In genomic region chr5:120492437-120492836, GRCm38 (mm10) we compare ENCODE assay signal across 9 mouse cellular contexts. TPM values are rescaled to one million over a fixed set of nuclear protein-coding genes. Genes with fewer than 3 reads are reported as not detected.
DNase-seq lines count a peak whose midpoint lies in the region; ATAC-seq lines count a peak whose summit lies in the region.
"Had no signal": no experiment of that assay in that cellular context is flagged by ENCODE, and none has a peak within 500 bp of the region (broad histone marks: within the 10 kb centered on the region; RNA-seq: fewer than 3 reads in every experiment).

No protein-coding gene starts in this region.

- peak; percentile 62 for DNase-seq in hindbrain, embryonic 11.5 days (ENCODE audit: low spot score)
- DNase-seq in neural tube, embryonic 10.5 days (ENCODE audit: extremely low spot score, low spot score) = peak; percentile 53
- DNase-seq in embryo, embryonic 9.5 days (ENCODE audit: extremely low spot score) = peak; percentile 54
- DNase-seq in testis, postnatal 10 days (ENCODE audit: low spot score) = peak; percentile 94

- WGBS in hindbrain, embryonic 11.5 days = 60% methylated on average over 11 of the region's 11 CpGs
- 61% methylated on average over 11 of the region's 11 CpGs for WGBS in hindbrain, embryonic 16.5 days
- WGBS in neural tube, embryonic 15.5 days = 61% methylated on average over 11 of the region's 11 CpGs

- H3K36me3 ChIP-seq in hindbrain, embryonic 11.5 days (ENCODE audit: control insufficient read depth, insufficient read depth, low read length) = no peaks in the 10 kb centered on the region
- peaks cover 3% of the 10 kb centered on the region; the same call in 1 of the 2 replicates for H3K36me3 ChIP-seq in hindbrain, embryonic 16.5 days (ENCODE audit: control insufficient read depth, insufficient read depth, low read length)
- peaks cover 26% of the 10 kb centered on the region for H3K36me3 ChIP-seq in neural tube, embryonic 15.5 days

- no peaks in the 10 kb centered on the region for H3K9me3 ChIP-seq in hindbrain, embryonic 11.5 days (ENCODE audit: control insufficient read depth, low read length)
- no peaks in the 10 kb centered on the region for H3K9me3 ChIP-seq in hindbrain, embryonic 16.5 days (ENCODE audit: control insufficient read depth, low read length)
- no peaks in the 10 kb centered on the region for H3K9me3 ChIP-seq in neural tube, embryonic 15.5 days (replicated peaks)
- H3K9me3 ChIP-seq: stomach, embryonic 15.5 days had no signal

- no peaks in the 10 kb centered on the region for H3K27me3 ChIP-seq in hindbrain, embryonic 11.5 days (ENCODE audit: control insufficient read depth, insufficient read depth, low read length)
- no peaks in the 10 kb centered on the region for H3K27me3 ChIP-seq in hindbrain, embryonic 16.5 days (replicated peaks; ENCODE audit: control insufficient read depth, insufficient read depth, low read length)
- no peaks in the 10 kb centered on the region for H3K27me3 ChIP-seq in neural tube, embryonic 15.5 days (replicated peaks)
- H3K27me3 ChIP-seq: stomach, embryonic 15.5 days had no signal

- H3K4me1 ChIP-seq in hindbrain, embryonic 11.5 days (replicated peaks; ENCODE audit: control insufficient read depth, insufficient read depth, low read length) = no peaks in the 10 kb centered on the region
- no peaks in the 10 kb centered on the region; the same call in 1 of the 2 replicates for H3K4me1 ChIP-seq in hindbrain, embryonic 16.5 days (ENCODE audit: control insufficient read depth, insufficient read depth, low read depth, low read length)
- H3K4me1 ChIP-seq in neural tube, embryonic 15.5 days = 0 out of 2 replicates have a peak, but pooled peaks cover 3% of the 10 kb centered on the region
- H3K4me1 ChIP-seq: stomach, embryonic 15.5 days had no signal

- no peak for ATAC-seq in hindbrain, embryonic 11.5 days (ENCODE audit: low FRiP score)
- no peak for ATAC-seq in hindbrain, embryonic 16.5 days
- no peak for ATAC-seq in neural tube, embryonic 15.5 days (ENCODE audit: low FRiP score)
- ATAC-seq in inflammation-experienced regulatory T-cells, adult 6 months = no peak

- H3K27ac ChIP-seq in hindbrain, embryonic 11.5 days (ENCODE audit: low read depth, low read length) = no peak overlapping the region
- H3K27ac ChIP-seq in hindbrain, embryonic 16.5 days (ENCODE audit: low read depth, low read length) = no peak overlapping the region
- H3K27ac ChIP-seq in neural tube, embryonic 15.5 days (replicated peaks) = no peak overlapping the region
- H3K27ac ChIP-seq: stomach, embryonic 15.5 days had no signal

- H3K4me2 ChIP-seq in hindbrain, embryonic 11.5 days (replicated peaks; ENCODE audit: low read depth, low read length) = no peak overlapping the region
- H3K4me2 ChIP-seq in hindbrain, embryonic 16.5 days (ENCODE audit: low read length) = no peak overlapping the region
- no peak overlapping the region for H3K4me2 ChIP-seq in neural tube, embryonic 15.5 days
- H3K4me2 ChIP-seq: stomach, embryonic 15.5 days had no signal

- no peak overlapping the region for H3K9ac ChIP-seq in hindbrain, embryonic 11.5 days (ENCODE audit: low read depth, low read length)
- H3K9ac ChIP-seq in hindbrain, embryonic 16.5 days (ENCODE audit: low read depth, low read length) = no peak overlapping the region
- H3K9ac ChIP-seq in neural tube, embryonic 15.5 days (replicated peaks) = no peak overlapping the region
- H3K9ac ChIP-seq: stomach, embryonic 15.5 days had no signal

- no peak overlapping the region for H3K4me3 ChIP-seq in hindbrain, embryonic 11.5 days (ENCODE audit: low read depth, low read length)
- H3K4me3 ChIP-seq in hindbrain, embryonic 16.5 days (ENCODE audit: low read length) = no peak overlapping the region
- H3K4me3 ChIP-seq in neural tube, embryonic 15.5 days (replicated peaks) = no peak overlapping the region
- H3K4me3 ChIP-seq: stomach, embryonic 15.5 days had no signal

RNA-seq across cellular contexts. Expression of gene Plbd2, which starts 11.0 kb away (rescaled TPM):
- 20.5 and 22.1 TPM in 2 replicates for polyA plus RNA-seq in hindbrain, embryonic 11.5 days (2014; fragmentation: Nextera tagmentation; extraction: Ambion mirVana)
- 37.6 and 39.0 TPM in 2 replicates for polyA plus RNA-seq in hindbrain, embryonic 16.5 days (2015; fragmentation: Nextera tagmentation; extraction: Ambion mirVana)
- polyA plus RNA-seq in neural tube, embryonic 15.5 days (2015; fragmentation: Nextera tagmentation; extraction: Ambion mirVana) = 41.8 and 41.9 TPM in 2 replicates
- polyA plus RNA-seq in inflammation-experienced regulatory T-cells, adult 6 months (2017; shearing (Covaris generic)) = 1 to 10 TPM; 3.2 to 5.7 (median 3.5) TPM

RNA-seq across cellular contexts. Expression of gene Sds, which starts 16.1 kb away (rescaled TPM):
- not detected in 2 replicates for polyA plus RNA-seq in hindbrain, embryonic 11.5 days (2014; fragmentation: Nextera tagmentation; extraction: Ambion mirVana)
- 0.40 and 0.80 TPM in 2 replicates for polyA plus RNA-seq in hindbrain, embryonic 16.5 days (2015; fragmentation: Nextera tagmentation; extraction: Ambion mirVana)
- polyA plus RNA-seq in neural tube, embryonic 15.5 days (2015; fragmentation: Nextera tagmentation; extraction: Ambion mirVana) = not detected in 2 replicates
- not detected for polyA plus RNA-seq in inflammation-experienced regulatory T-cells, adult 6 months (2017; shearing (Covaris generic))
- polyA plus RNA-seq: frontal cortex, adult 2 months had no signal

RNA-seq across cellular contexts. Expression of gene Slc8b1, which starts 18.5 kb away (rescaled TPM):
- 1.5 and 2.1 TPM in 2 replicates for polyA plus RNA-seq in hindbrain, embryonic 11.5 days (2014; fragmentation: Nextera tagmentation; extraction: Ambion mirVana)
- polyA plus RNA-seq in hindbrain, embryonic 16.5 days (2015; fragmentation: Nextera tagmentation; extraction: Ambion mirVana) = 2.3 and 2.7 TPM in 2 replicates
- 2.8 and 4.4 TPM in 2 replicates for polyA plus RNA-seq in neural tube, embryonic 15.5 days (2015; fragmentation: Nextera tagmentation; extraction: Ambion mirVana)
- 10 to 100 TPM in 1 of 3 experiments, 1 to 10 TPM in 2; 6.1 to 14.5 (median 7.3) TPM for polyA plus RNA-seq in inflammation-experienced regulatory T-cells, adult 6 months (2017; shearing (Covaris generic))

RNA-seq across cellular contexts. Expression of gene Sdsl, which starts 19.8 kb away (rescaled TPM):
- 5.8 and 6.7 TPM in 2 replicates for polyA plus RNA-seq in hindbrain, embryonic 11.5 days (2014; fragmentation: Nextera tagmentation; extraction: Ambion mirVana)
- polyA plus RNA-seq in hindbrain, embryonic 16.5 days (2015; fragmentation: Nextera tagmentation; extraction: Ambion mirVana) = 8.1 and 9.4 TPM in 2 replicates
- polyA plus RNA-seq in neural tube, embryonic 15.5 days (2015; fragmentation: Nextera tagmentation; extraction: Ambion mirVana) = 7.9 TPM in 2 replicates
- polyA plus RNA-seq in inflammation-experienced regulatory T-cells, adult 6 months (2017; shearing (Covaris generic)) = not detected
